In genomic region chr4:35037824-35038223, GRCm38 (mm10) we compare ENCODE assay signal across 24 mouse cellular contexts.
"Had no signal": no experiment of that assay in that cellular context is flagged by ENCODE, and none has a peak within 500 bp of the region (broad histone marks: within the 10 kb centered on the region; RNA-seq: fewer than 3 reads in every experiment).

No protein-coding gene starts in this region.

- H3K9ac ChIP-seq: heart, embryonic 12.5 days; hindbrain, embryonic 13.5 days; hindbrain, embryonic 15.5 days; kidney, embryonic 15.5 days; limb, embryonic 13.5 days; limb, embryonic 15.5 days; liver, embryonic 14.5 days had no signal

- H3K36me3 ChIP-seq: heart, embryonic 12.5 days; hindbrain, embryonic 13.5 days; hindbrain, embryonic 15.5 days; limb, embryonic 13.5 days; limb, embryonic 15.5 days had no signal

- H3K27me3 ChIP-seq: heart, embryonic 12.5 days; hindbrain, embryonic 13.5 days; hindbrain, embryonic 15.5 days; limb, embryonic 13.5 days; limb, embryonic 15.5 days had no signal

- H3K9me3 ChIP-seq: heart, embryonic 10.5 days; heart, embryonic 12.5 days; hindbrain, embryonic 13.5 days; hindbrain, embryonic 15.5 days; kidney, embryonic 15.5 days; limb, embryonic 13.5 days; limb, embryonic 15.5 days had no signal

- DNase-seq: gastrocnemius, postnatal 14 days; gastrocnemius, postnatal 36 days; heart, adult 18-20 months; heart, postnatal 14 days; heart, postnatal 36 days; kidney, adult 11 months; kidney, adult 2 months; kidney, adult 9 months; kidney, postnatal 14 days; kidney, postnatal 36 days; layer of hippocampus, adult 9-11 months; layer of hippocampus, postnatal 36 days; left cerebral cortex, postnatal 4 days had no signal

- H3K4me2 ChIP-seq: heart, embryonic 12.5 days; hindbrain, embryonic 13.5 days; hindbrain, embryonic 15.5 days; kidney, embryonic 15.5 days; limb, embryonic 13.5 days; limb, embryonic 15.5 days had no signal

- H3K4me1 ChIP-seq: hindbrain, embryonic 13.5 days; hindbrain, embryonic 15.5 days had no signal

- ATAC-seq: hindbrain, postnatal 0 days; intestine, embryonic 16.5 days had no signal

- H3K4me3 ChIP-seq: heart, embryonic 10.5 days; heart, embryonic 12.5 days; hindbrain, embryonic 13.5 days; hindbrain, embryonic 15.5 days; kidney, embryonic 15.5 days; limb, embryonic 13.5 days; limb, embryonic 15.5 days had no signal

- H3K27ac ChIP-seq: heart, embryonic 10.5 days; hindbrain, embryonic 13.5 days; hindbrain, embryonic 15.5 days; hindbrain, postnatal 0 days; kidney, embryonic 15.5 days; kidney, postnatal 0 days; limb, embryonic 13.5 days; limb, embryonic 15.5 days; liver, embryonic 14.5 days had no signal
